Mouse (Mus musculus) bone marrow, adult 2 months (tissue): ENCODE results near the gene Prdx5.

Experiments
- CTCF ChIP-seq: fragments of 200-500 bp; IDR thresholded peaks from 2 replicates; pipeline ENCODE4 v1.5.1; 2011; ENCODE audit warnings: low read length, control low read depth; ENCODE audit not compliant: control insufficient read depth, insufficient read depth
- POLR2A ChIP-seq: fragments of 200-500 bp; IDR thresholded peaks from 2 replicates; pipeline ENCODE4 v1.6.1; 2011; ENCODE audit warnings: low read depth, mild to moderate bottlenecking, control low read depth, low read length, borderline replicate concordance; ENCODE audit not compliant: control insufficient read depth

DNA sequence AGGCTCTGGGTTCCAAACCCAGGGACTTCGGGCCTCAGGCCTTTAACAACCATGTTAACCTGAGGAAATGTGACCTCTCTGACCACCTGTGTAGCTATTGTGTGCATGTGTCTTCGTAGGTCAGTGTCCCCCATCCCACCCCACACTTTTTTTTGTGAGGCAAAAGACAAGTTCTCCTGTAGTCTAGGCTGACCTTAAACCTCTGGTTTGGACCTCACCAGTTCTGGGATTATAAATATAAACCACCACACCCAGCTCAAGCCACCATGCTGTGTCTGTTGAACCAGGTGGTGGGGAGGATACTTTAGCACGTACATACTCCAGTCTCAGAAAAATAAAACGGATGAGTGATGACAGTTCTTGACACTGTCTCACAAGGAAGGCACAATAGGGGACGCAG lies 40.0 kb upstream of the Prdx5 start:
- TF ChIP-seq CTCF: no peak
- TF ChIP-seq POLR2A: no peak
